Mouse (Mus musculus) large intestine, adult 2 months (tissue): ENCODE data around the gene Itprid2. TPM values are rescaled to one million over a fixed set of nuclear protein-coding genes. Genes with fewer than 3 reads are reported as not detected.
"Not testable (repeated sequence)": the region's sequence is repeated elsewhere in the genome, so short reads cannot be mapped to it uniquely, and the experiment has no call there.

Experiments
- DNase-seq: peaks from one replicate; pipeline ENCODE4 v3.0.0-alpha.2; 2012; ENCODE audit warnings: low read depth, low spot score
- WGBS: fragments of 180-500 bp; shearing (Covaris S2); methylation state at CpG from one replicate; pipeline ENCODE4 v1.1.7; 2018; 5-methylcytosine and 5-hydroxymethylcytosine counted together
- polyA plus RNA-seq: library from polyadenylated mRNA; depleted of rRNA; stranded (reverse); fragments of >200 nt; gene quantifications from 2 replicates; pipeline ENCODE4 v1.2.3, GENCODE M21; 2012; rRNA removed

The Itprid2 gene
- polyA plus RNA-seq: 23.1 and 24.8 TPM in 2 replicates

- DNase-seq: peak; percentile 90
- 2% methylated on average over 41 of the region's 46 CpGs for WGBS
Measured at GRCm38 (mm10) chr2:79634528-79635400, at the start of gene Itprid2. Gene Itprid2 (plus strand): TSS chr2:79635352.

DNA sequence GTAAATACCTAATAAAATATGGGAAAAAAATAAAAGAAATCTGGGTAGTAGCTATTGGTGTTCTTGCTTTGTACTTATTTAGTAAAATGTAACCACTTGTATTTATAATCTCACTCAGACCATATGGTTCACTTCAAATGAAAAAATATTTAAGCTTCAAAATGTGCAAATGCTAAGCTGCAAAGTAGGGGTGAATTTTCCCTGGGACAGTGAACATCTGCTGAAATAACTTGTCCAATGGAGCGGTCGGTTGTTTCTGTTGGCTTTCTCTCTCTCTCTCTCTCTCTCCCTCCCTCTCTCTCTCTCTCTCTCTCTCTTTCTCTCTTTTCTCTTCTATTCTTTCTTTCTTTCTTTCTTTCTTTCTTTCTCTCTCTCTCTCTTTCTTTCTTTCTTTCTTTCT is 39.0 kb upstream of the Itprid2 start:
- no peak for DNase-seq
- WGBS: 73% methylated on average over 2 of the region's 2 CpGs

DNA sequence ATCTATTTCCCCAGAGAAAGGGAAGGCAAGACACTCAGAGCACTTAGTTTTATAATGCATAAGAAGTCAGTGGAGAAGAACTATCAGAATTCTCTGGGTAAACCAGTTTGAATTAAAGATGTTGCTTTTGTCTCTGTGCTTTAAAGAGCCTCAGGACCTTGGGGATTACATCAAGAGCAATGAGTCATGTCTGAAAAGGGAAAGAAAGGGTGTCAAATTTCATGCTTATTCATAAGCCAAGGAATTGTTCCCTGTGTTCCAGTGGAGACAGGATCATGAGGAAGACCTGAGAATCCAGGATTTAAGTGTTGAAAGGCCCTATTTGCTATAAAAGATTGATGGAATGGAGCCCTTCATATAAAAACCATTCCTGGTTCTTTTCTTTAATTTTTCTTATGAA is 38.1 kb upstream of the Itprid2 start:
- DNase-seq: no peak

- WGBS: 43% methylated on average over 2 of the region's 2 CpGs
- DNase-seq: not testable (repeated sequence)
Measured at GRCm38 (mm10) chr2:79601109-79601508, 34.0 kb upstream of the Itprid2 start.

- peak; percentile 54 for DNase-seq
- WGBS: 9% methylated on average over 4 of the region's 4 CpGs
Measured at GRCm38 (mm10) chr2:79601691-79602116, 33.4 kb upstream of the Itprid2 start.

DNA sequence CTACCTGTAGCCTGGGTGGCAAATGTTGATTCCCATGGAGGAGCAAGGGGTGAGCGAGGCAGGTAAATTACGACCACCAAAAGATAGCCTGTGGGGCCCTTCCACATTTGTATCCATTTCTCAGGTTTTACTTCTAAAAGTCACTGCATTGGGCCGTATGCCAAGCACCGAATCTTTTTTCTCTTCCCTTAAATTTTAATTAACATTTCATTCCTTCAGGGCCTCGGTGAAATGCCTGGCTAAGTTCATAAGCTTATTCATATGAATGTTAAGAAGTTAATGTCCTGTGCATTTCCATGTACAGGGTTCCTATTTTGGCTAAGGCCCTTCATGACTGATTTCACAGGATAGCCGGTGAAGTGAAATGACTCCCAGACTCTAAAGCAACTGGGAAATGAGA is 32.8 kb upstream of the Itprid2 start:
- 50% methylated on average over 6 of the region's 6 CpGs for WGBS
- DNase-seq: no peak

DNA sequence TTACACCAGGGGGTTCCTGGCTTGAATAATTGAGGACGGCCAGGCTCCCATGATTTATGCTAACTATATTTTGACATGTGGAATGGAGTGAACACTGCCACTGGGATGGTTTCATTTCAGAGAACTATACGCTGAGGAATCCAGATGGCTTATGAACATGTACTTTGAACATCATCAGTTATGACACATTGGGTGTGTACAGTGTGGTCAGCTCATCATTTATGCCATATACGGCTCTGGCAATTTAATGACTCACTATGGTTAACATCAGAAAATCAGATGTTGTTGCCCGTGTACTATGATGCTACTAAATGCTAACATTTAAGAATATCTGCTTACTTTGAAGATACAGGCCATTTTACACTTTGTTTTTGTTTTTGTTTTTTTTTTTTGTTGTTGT is 31.8 kb upstream of the Itprid2 start:
- DNase-seq: peak; percentile 54
- 48% methylated on average over 4 of the region's 4 CpGs for WGBS

DNA sequence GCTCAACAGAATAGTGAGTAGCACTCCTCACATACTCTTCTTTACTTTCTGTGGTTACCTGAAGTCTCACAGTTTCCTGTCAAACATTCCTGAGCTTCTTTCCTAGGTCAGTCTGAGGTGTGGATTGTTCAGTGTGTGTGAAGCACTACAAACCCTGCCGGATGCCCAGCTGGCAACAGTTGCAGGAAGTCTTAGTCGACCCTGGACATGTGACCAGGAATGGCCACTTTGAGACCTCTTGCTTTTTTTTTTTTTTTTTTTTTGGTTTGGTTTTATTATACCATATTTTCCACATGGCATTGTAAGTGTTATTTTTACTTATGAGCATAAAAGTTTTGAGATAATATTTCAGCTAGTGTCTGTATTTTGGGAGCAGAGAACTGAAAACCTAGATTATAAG is 29.1 kb upstream of the Itprid2 start:
- 23% methylated on average over 2 of the region's 2 CpGs for WGBS

GRCm38 (mm10) chr2:79607181-79607580 is 28.0 kb upstream of the Itprid2 start:
- WGBS: 89% methylated on average over 2 of the region's 2 CpGs
- no peak for DNase-seq

More for the DNA sequence above, 29.1 kb upstream of the Itprid2 start:
- no peak for DNase-seq

DNA sequence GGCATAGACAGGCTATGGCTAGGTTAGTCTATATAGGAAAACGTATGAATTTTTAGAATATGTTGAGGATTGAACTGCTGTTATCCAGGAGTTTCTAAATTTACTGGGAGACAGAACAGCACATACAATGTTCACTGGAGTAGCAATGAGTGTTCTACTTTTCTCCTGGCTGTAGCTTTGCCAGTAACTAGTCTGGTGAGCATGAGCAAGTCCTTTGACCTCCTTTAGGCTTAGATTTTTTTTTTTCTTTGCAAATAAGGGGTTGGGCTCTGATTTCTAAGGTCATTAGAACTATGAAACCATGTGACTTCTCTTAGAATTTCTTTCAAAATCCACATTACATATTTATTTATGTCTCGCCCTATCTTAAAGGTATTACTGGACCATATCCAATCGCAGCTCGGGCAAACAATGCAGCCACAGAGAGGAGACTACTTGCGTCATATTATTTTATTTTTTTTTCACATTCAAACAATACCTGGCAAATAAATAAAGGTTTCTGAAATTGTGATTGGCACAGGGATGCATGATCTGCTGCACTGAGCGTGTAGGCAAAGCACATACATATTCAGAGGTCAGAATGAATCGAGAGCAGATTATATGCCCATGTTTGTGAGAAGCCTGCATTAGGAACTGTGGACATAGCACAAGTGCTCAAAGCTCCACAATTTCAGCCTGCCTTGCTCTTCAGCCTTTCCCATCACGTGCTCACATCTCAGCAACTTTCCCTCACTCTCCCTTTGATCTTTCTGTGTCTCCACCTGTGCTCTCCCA is 26.7 kb upstream of the Itprid2 start:
- WGBS: 41% methylated on average over 8 of the region's 8 CpGs
- DNase-seq: no peak

GRCm38 (mm10) chr2:79610894-79611293 is 24.3 kb upstream of the Itprid2 start:
- no peak for DNase-seq
- WGBS: 49% methylated on average over 3 of the region's 3 CpGs

- DNase-seq: no peak
- 79% methylated on average over 2 of the region's 2 CpGs for WGBS
Measured at GRCm38 (mm10) chr2:79618145-79618544, 17.0 kb upstream of the Itprid2 start.

DNA sequence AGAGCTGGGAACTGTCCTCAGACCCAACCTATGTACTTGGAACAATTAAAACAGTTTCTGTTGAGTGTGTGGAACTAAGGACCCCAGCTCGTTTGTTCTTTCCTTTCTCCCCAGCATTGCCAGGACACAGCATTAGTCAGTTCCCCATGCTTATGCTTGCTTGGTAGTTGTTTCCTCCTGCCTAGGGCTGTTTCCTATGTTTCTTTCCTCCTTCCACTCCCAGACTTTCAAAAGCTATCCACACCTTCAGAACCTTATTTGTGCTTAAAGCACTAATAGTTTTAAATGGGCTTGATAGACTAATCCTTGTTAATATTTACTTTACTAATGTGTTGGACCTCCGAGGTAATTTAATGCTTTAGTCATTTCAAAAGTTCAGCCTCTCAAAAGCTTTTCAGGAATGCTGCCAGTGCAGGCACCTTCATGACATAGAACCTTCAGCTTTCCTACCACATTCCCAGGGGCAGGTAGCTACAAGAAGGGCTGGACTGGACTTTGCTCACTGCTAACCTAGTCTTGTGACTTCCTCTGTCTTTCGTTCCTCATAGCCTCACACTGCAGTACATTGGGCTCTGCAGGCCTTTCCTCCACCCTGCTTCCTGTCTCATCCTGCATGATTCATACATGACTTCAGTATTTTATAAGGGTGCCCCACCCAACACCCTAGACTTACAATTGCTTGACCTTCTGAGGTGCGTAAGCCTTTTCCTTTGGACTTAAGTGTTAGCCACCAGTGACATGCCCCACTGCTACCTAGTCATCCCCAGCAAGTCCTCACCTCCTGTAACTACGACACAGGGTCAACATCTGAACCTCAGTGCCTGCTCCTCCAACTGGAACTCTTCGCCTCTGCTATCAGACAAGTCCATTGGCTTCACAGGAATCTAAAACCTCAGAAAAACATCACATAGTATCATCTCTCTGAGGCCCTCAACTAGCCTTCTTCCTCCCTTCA is 16.3 kb upstream of the Itprid2 start:
- peak; percentile 86 for DNase-seq
- WGBS: 48% methylated on average over 6 of the region's 6 CpGs

- WGBS: 89% methylated on average over 4 of the region's 4 CpGs
- no peak for DNase-seq
Measured at GRCm38 (mm10) chr2:79623256-79623655, 11.9 kb upstream of the Itprid2 start.

- 51% methylated on average over 1 of the region's 1 CpGs for WGBS
- no peak for DNase-seq
Measured at GRCm38 (mm10) chr2:79627624-79628023, 7.5 kb upstream of the Itprid2 start.

- DNase-seq: no peak
- 89% methylated on average over 2 of the region's 2 CpGs for WGBS
Measured at GRCm38 (mm10) chr2:79630231-79630630, 4.9 kb upstream of the Itprid2 start.

GRCm38 (mm10) chr2:79635426-79636291 is 507 bp downstream of the Itprid2 start:
- no peak for DNase-seq
- WGBS: under 1% methylated on average over 81 of the region's 83 CpGs

DNA sequence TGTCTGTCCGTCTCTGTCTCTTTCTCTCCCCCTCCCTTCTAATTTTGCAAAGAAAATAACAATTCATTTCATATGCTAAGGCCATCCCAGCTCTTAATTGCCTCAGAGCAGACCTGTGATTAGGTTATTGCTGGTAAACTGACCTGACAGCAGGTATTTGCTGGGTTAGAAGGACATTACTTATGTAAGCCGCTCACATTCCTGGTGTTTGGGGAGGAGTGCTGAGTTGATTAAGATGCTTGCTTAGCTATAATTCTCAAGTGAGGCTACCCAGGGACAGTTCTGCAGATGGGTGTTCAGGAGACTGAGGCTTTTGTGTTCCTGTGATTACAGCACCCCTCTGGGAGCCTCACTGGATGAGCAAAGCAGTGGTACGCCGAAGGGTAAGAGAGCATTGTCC is 3.8 kb downstream of the Itprid2 start:
- no peak for DNase-seq
- 28% methylated on average over 4 of the region's 4 CpGs for WGBS

DNA sequence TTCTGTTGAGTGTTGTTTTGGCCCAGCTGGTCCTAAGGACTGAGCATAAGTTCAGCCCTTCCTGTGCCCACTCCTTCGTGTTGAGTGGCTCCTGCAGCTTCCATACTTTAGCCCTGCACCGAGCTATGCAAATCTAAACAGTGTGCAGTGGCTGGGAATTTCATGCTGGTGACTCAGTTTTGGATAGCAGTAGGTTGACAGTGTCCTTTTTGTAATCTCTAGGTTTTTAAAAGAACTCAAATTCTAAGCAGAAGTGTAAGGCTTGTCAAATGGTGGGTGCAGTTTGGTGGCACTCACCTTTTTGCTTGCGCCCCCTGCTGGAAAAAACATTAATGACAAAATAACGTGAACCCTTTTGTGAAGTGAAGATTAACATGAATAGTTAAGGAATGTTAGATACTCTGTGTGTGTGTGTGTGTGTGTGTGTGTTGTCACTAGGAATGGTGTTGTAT is 11.1 kb downstream of the Itprid2 start:
- 36% methylated on average over 4 of the region's 4 CpGs for WGBS
- DNase-seq: no peak
